Mouse (Mus musculus) megakaryocyte-erythroid progenitor cell, adult 5-6 weeks (primary cell): ENCODE results near the gene Ect2l. TPM values are rescaled to one million over a fixed set of nuclear protein-coding genes. Genes with fewer than 3 reads are reported as not detected.
"Not testable (repeated sequence)": the region's sequence is repeated elsewhere in the genome, so short reads cannot be mapped to it uniquely, and the experiment has no call there.

Experiments
- ATAC-seq: replicated peaks from 2 replicates; pipeline ENCODE4 v1.8.0; 2016; ENCODE audit warnings: mild to moderate bottlenecking, inconsistent platforms; ENCODE audit not compliant: severe bottlenecking, poor library complexity, low FRiP score, low TSS enrichment
- total RNA-seq, 2 experiments: library from RNA; stranded (forward) in 1 of 2; stranded (reverse) in 1 of 2; fragments of 200-1000, 215-1000 nt in 1 of 2; fragments of >200 nt in 1 of 2; fragmentation: Nextera tagmentation in 1 of 2; gene quantifications; 2 replicates each; pipeline ENCODE4 v1.2.3; 2014 to 2017

The Ect2l gene
- total RNA-seq, 2 experiments from 2014 or later: 3.7 TPM; not detected in 1

DNA sequence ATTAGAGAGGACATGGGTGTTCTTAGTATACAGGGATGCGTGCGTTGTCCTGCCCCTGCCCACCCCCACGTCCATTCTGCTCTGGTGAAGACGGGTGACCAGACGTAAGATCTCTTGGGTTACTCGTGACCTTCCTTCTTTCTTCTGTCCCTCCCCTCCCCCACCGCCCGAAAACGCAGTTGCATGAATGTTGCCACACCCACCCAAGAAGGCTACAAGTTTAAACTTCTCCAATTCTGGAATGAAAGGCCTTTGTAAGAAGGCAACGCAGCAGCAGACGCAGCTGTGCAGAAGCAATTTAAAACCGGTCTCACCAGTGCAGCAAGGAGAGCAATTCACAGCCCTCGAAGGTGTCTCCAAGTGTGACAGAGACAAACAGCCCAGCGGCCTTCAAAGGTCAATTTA is 16.0 kb downstream of the Ect2l start:
- ATAC-seq: no peak

DNA sequence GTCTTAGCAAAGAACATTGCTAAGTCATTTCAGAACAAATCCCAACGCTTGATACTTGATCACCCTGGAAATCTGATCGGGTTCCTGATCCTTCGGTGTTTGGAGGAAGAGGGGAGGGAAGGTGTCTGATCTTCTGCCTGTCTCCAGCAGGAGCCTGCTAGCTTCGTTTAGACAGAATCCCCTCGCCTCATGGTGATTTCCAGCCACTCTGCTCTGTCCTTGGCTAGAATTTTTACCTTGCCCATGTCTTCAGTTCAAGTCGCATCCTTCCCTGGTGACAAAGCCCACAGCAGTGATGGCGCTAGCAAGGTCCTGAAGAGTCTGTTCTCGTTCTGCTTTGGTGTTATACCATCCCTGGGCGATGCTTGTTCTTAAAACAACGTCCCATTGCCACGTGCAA is 16.5 kb downstream of the Ect2l start:
- no peak for ATAC-seq

DNA sequence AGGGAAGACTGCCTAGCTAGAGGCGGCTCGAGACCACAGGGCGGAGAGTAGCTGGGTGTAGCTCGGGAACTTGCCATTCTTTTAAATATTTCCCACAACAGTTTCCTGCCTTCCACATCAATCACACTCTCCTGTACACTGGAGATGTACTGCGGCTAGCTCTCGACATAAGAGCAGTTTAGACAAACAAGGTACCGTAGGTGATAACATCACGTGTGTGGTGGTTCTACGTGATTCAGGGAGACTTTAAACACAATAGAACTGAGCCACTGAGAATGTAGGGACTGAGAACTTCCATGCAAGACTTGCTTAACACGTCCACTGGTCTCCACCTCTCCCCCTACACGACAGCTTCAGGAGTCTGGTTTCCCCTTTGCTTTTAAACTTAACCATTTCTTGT is 17.5 kb downstream of the Ect2l start:
- ATAC-seq: no peak

DNA sequence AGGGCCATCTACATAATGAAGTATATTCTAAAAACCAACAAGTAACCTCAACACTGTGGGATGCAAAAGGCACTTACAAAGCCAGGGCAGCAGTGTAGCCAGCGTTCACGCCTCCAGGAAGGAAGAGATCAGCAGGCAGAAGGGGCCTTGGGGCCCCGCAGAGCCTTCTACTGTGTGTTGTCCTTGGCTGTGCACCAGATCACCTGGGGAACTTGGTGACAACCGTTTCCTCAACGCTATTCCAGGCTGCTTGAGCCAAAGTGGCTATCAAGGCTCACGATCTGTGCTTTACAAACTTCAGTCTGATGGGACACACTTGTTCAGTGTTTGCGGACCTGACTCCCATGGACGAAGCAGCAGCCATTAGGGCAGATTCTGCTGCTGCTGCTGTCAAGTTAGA is 19.0 kb downstream of the Ect2l start:
- peak; percentile 48 for ATAC-seq

DNA sequence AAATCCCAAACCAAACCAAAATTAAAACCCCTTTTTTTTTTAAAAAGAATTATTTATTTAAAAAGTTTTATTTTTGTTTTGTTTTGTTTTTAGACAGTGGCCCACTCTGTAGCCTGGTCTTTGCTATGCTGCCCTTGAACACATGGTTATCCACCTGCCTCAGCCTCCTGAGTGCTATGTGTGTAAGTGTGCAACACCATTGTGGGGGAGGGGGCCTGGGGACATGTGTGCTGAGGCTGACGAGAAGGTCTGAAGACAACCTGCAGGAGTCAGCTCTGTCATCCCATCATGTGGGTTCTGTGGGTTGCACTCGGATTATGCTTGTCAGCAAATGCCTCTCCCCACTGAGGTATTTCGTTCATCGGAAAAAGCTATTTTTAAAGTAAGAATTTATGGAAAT is 21.2 kb downstream of the Ect2l start:
- ATAC-seq: no peak

DNA sequence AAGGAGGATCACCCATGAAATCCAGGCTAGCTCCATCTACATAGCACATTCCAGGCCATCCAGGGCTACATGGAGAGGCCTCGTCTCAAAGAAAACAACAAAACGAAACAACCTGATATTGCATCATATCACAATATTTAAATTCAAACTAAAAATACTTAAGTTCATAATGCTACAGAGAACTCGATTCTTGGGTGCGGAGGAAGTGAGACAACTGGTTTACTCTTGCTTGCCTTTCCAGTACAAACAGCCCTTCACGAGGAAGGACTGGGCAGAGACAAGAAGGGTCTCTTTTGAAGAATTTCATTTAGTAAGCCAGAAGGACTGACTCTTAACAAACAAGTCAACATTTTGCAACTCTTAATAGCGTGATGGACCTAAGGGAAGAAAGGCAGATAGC is 22.1 kb downstream of the Ect2l start:
- no peak for ATAC-seq

DNA sequence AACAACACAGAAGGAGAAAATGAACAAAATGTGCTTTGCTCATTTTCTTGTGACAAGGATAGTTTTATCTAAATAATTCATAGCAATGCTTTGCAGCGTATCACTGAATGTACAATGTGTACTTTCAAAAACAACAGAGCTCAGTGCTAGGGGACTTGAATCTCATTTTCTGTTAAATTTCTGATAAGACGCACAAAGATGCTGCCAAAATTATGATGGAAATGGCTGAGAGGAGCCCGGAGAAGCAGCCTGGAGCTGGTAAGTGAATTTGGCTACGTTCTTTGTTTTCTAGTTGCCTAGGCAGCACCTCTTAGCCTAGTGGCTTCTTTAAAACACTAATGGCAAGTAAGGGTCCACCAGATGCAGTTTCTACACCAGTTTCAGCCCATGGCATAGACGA is 28.4 kb downstream of the Ect2l start:
- no peak for ATAC-seq

DNA sequence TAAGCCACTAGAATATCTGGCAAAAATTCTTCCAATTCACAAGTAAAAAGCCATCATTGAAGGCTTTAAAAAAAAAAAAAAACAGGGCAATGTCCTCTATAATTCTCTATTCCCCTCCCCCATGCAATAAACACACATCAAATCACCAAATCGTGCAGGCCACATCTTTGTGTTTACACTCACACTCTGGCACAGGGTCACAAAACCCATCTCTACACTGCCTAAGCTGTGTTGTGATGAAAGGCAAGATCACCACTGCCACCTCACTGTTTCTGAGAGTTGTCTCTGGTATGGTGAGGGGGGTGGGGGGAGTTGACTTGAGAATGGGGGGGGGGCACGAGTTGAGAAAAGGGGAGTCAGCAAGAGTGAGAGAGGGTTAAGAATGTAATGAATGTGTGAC is 33.4 kb downstream of the Ect2l start:
- ATAC-seq: no peak

DNA sequence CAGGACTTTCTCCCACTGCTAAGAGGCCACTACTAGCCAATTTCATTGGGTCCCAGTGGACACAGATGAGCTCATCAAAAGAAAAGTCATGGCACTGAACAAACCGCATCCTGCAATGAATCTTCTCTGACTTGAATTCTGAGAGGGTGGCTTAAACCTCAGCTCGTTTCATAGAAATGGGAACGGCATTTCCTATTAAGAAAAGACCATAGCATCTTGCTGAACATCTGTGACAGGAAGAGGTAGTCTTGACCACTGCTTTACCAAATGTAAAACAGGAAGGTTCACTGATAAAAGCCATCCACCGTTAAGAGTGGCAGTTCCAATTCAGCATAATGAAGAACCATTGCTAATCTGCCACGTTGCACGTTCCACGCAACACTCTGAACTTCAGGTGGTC is 34.0 kb downstream of the Ect2l start:
- no peak for ATAC-seq

DNA sequence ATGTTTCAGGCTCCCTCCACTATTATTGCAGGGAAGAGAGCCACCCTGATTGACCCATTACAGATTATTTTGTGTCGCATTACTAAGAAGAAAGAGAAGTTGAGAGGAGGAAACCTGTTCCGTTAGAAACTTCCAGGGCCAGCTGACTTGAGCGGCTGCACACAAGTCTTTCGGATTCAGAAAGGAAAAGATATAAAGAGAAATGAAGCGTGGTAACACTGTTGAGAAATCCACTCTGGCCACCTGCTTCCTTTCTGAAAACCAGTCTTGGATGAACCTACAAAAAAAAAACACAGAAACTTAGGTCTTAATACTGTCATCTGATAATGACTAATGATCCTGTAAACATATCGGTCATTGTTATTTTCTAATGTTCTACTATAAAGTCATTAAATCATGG is 35.6 kb downstream of the Ect2l start:
- no peak for ATAC-seq

DNA sequence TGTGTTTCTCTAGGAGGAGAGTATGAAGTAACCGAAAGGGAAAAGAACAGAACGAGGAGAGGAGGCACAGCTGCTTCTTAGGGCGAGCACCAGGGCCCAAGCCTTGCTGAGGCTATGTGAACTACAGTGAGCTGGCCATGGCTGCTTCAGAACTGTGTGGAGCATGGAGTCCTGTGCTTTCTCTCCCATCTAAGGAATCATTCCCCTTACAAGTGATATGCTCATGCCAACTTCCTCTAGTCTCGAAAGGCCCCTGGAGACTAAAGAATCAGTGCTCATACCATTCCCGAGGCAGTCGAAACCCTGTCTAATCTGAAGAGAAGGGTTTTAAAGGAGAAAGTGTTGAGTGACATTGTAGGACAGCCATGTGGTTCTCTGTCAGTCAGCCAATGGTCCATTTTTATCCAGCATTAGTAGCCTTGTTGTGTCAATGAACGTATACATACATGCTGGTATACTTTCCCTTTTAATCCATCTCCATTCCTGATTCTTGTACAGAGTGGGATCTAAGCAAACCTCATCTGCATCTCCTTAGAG is 48.2 kb downstream of the Ect2l start:
- ATAC-seq: no peak

DNA sequence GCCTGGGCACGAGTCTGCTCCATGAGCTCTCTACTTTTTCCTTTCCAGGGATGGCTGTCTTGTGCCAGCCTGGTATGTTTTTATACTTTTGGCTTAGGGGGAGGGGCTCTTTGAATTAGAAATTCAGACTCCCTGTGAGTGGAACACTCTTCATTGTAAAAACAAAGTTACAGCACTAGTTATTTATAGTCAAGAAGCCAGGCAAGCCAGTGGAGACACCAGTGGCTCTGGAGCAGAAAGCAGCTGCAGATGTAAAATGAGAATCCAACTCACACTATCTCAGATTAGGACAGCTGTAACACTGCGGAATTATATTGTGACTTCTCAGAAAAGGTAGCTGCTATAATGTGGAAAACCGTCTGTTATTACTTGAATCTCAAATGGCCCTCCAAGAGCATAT is 63.5 kb downstream of the Ect2l start:
- no peak for ATAC-seq

DNA sequence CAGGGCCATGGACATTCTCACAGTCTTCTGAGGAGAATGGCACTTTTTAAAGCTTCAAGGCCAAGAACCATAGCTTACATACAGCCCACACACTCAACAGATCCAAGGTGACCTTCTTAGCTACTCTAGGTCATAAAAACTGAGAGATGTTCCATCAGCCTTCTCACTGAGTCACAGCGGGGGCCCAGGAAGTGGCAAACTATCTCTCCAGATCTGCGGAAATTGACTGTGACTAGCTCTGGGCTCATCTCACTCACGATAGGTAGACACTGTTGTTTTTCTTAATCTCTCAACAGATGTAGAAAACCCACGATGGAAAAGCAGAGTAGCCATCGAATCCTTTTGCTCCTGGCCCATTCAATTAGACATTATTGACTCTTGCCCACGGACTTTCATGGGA is 68.5 kb downstream of the Ect2l start:
- ATAC-seq: no peak

DNA sequence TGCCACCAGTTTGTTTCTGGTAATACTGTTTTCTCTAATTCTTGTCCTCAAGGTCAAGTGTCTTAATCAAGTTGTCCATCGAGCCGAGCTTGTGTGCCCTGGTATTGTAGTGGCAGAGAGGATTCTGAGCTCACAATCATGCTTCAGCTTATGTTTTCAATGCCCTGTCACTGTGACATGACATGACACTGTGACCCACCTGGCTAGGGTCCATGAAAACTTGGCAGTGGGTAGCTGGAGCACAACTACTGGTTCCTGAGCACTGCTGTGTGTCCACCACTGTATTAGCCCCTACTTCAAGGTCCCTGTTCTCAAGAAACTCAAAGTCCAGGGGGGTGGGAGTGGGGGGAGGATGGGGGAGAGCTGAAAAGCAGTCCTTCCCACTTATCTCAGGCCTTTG is 69.3 kb downstream of the Ect2l start:
- no peak for ATAC-seq

DNA sequence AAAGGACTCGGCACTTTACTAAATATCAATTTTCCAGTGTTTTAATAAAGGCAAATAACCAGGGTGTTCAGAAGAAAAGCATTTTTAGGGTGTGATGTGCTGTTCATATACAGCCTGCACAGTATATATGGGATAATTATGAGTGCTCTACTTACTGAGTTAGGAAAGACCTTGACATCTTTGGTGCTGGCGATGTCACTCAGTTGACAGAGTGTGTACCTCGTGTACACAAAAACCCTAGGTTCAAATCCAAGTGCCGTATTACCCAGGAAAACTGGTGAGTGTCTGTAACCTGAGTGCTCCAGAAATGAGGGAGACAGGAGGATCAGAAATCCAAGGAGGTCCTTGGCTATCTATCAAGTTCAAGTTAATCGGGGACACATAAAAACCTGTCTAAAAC is 71.1 kb downstream of the Ect2l start:
- no peak for ATAC-seq

DNA sequence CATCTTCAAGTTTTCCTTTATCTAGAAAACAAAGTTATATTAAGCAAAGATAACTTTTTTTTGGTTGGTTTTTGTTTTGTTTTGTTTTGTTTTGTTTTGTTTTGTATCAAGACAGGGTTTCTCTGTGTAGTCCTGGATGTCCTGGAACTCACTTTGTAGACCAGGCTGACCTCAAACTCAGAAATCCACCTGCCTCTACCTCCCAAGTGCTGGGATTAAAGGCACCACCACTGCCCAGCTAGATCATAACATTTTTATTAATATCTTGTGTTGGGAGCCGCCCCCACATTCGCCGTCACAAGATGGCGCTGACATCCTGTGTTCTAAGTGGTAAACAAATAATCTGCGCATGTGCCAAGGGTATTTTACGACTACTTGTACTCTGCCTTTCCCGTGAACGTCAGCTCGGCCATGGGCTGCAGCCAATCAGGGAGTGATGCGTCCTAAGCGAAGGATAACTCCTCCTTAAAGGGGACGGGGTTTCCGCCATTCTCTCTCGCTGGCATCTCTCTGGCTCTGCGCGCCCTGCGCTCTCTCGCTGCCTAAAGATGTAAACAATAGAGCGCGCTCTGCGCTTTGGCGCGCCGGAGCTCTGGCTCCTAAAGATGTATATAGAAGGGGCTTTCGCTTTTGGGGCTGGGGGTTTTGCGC is 71.7 kb downstream of the Ect2l start:
- not testable (repeated sequence) for ATAC-seq

DNA sequence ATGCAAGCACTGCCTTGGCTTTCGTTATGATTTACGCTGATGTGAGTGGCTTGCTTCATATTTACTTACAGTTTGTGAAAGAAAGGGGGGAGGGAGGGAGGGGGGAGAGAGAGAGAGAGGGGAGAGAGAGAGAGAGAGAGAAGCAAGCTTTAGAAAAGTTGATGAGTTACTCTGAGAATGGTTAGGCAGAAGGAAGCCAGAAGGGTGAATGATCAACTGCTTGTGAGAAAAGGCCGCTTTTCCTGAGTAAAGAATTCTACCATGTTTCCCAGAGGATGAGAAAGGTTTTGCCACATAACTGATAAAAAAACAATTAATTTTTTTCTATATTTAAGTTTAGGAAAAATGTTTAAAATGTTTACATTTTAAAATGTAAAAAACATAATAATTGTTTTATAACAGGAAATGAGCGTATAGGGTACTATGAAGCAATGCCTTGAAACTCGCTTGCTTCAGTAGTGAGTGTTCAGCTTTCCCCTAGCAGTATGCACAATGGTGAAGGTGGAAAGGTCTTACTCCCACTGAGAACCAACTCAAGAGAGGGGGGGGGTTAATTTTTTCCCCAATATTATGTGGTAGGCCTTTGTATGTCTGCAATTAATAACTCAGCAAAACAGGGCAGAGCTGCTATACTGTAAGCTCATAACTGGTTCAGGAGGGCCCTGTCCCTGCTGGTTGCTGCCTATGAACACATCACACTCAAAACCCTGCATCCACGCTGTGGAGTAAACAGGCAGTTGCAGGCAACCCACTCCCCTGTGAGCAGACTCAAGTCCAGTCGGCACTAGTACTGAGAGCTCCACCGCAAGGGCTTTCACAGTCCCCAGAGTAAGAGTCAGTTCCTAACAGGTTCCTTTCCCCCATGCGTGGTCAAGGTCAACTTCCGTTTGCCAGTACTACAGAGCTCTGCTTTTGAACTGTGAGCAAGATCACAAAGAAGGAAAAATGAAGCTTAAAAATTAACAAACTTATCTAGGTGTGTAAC is 78.7 kb downstream of the Ect2l start:
- no peak for ATAC-seq

DNA sequence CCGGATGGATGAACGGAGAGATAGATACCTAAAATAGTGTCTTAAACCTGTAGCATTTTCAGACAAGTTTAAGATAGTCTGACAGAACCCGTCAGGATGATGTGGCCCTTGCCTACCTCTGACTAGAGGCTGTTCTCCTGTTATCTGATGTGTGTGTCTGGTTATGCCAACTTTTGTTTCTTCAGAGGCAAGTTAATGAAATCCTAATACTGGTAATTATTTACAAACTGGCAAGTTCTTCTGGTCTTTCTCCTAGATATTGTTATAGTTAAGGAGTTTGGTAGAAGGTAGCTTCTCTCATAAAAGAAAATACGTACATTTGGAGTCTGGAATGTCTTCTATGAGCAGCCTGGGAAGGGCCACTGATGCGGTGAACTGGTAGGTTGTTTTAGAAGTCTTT is 80.4 kb downstream of the Ect2l start:
- no peak for ATAC-seq

DNA sequence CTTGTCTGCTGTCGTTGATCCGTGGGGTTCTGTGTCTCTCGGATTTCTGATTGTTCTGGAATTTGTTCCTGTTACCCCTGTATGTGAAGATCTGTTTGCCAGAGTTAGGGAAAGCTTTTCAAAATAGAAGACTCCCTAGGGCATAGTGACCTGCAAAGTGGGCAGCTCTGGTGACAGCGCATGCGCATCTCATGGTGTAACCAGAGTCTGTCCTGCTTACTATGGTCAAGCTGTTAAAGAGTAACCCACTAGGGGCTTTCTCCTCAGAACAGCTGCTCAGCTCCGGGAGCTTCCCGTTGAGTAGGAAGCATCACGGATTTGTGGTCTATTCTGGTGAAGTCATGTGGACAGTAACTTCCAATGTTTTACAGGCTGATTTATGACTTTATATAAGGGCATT is 92.4 kb downstream of the Ect2l start:
- ATAC-seq: no peak

DNA sequence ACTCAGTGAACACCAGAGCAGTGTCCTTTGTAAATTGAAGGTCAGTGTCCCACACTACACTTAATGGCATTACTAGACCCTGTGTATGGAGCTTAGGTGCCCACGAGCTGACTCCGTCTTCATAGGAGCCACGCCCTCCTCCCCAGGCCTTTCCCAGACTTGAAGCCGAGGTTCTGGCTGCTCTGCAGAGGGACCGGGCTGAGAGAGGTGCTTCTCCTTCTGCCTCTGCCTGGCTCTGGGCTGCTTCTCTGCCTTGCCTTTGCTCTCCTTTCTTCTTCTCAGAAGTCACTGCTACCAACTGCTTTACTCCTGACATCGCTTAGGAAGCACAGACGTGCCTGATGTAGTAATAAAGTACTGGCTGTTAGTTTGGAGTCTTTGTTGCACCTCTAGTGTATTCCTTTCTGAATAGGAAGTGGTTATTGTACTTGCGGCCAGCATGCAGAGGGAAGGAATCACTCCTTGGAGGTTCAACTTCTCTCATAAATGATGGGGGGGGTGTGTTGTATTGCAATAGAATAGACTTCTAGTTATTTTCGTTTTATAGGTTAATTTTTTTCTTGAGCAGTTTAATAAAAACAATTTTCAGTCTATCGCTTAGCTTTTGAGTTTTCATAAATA is 97.1 kb downstream of the Ect2l start:
- ATAC-seq: peak; percentile 47; the same call in 1 of the 2 replicates
